Mouse (Mus musculus) heart, embryonic 11.5 days (tissue): ENCODE data around the gene Mroh8. TPM values are rescaled to one million over a fixed set of nuclear protein-coding genes. Genes with fewer than 3 reads are reported as not detected.

Experiments used
- ATAC-seq: fragments of 200-750 bp; cut with Nextera tagmentation; replicated peaks from 2 replicates; pipeline ENCODE4 v1.8.0; 2017; ENCODE audit warnings: moderate library complexity; ENCODE audit not compliant: insufficient number of reproducible peaks, low FRiP score, low TSS enrichment
- H3K27ac ChIP-seq: fragments of 300-500 bp; sonication (generic); 2 replicates; pipeline ENCODE4 v1.5.1; 2014; ENCODE audit warnings: mild to moderate bottlenecking, low read depth, low read length
- H3K27me3 ChIP-seq: fragments of 300-500 bp; sonication (generic); 2 replicates; pipeline ENCODE4 v1.6.1; 2014; ENCODE audit warnings: mild to moderate bottlenecking, low read length, mixed read lengths; ENCODE audit not compliant: control insufficient read depth, insufficient read depth
- H3K36me3 ChIP-seq: fragments of 300-500 bp; sonication (generic); 2 replicates; pipeline ENCODE4 v1.6.1; 2014; ENCODE audit warnings: mild to moderate bottlenecking, low read length, moderate library complexity, mixed read lengths; ENCODE audit not compliant: control insufficient read depth, insufficient read depth
- H3K4me1 ChIP-seq: fragments of 300-500 bp; sonication (generic); 2 replicates; pipeline ENCODE4 v1.6.1; 2014; ENCODE audit warnings: low read length; ENCODE audit not compliant: control insufficient read depth, insufficient read depth
- H3K4me2 ChIP-seq: fragments of 300-500 bp; sonication (generic); 2 replicates; pipeline ENCODE4 v1.6.1; 2014; ENCODE audit warnings: mild to moderate bottlenecking, moderate library complexity
- H3K4me3 ChIP-seq: fragments of 300-500 bp; sonication (generic); 2 replicates; pipeline ENCODE4 v1.5.1; 2014; ENCODE audit warnings: low read depth, low read length
- H3K9ac ChIP-seq: fragments of 300-500 bp; sonication (generic); 2 replicates; pipeline ENCODE4 v1.6.1; 2014; ENCODE audit warnings: mild to moderate bottlenecking, low read depth, low read length, moderate library complexity
- H3K9me3 ChIP-seq: fragments of 300-500 bp; sonication (generic); replicated peaks from 2 replicates; pipeline ENCODE4 v1.6.1; 2016; ENCODE audit warnings: low read length; ENCODE audit not compliant: control insufficient read depth
- WGBS: fragments of 180-500 bp; shearing (Covaris S2); extraction: QIAGEN DNeasy Blood & Tissue Kit; methylation state at CpG from one replicate; pipeline ENCODE4 v1.1.7; 2014; ENCODE audit not compliant: insufficient replicate concordance; 5-methylcytosine and 5-hydroxymethylcytosine counted together
- polyA plus RNA-seq: library from polyadenylated mRNA; unstranded; fragments of >200 nt; fragmentation: Nextera tagmentation; extraction: Ambion mirVana; gene quantifications from 2 replicates; pipeline ENCODE4 v1.2.1, GENCODE M21; 2014

Gene Mroh8
- 0.17 and 0.21 TPM in 2 replicates for polyA plus RNA-seq

DNA sequence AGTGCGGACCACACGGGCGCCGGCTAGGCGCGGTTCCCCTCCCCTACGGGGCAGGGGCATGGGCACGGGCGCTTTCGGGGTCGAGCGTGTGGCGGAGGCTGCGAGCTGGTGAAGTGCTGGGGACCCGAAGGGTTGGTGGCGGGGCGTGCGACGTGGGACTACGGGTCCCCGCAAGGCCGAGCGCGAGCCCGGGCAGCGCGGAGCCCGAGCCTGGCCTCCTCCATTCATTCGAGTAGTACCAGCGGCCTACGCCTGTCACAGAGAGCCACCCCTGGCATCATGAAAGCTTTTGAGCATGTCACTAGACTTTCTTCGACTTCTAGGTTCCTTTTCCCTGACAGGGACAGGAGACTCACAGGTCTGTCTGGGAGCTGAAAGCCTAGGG, at the start of gene Mroh8:
TSS of gene Mroh8 (minus strand) at position 134 of the 385 bp plus-strand sequence.
- Histone ChIP-seq H3K4me3 (peak within 1 kb of the TSS; percentile 100), H3K27me3 (no peaks in the 10 kb centered on the region), H3K9me3 (no peaks in the 10 kb centered on the region), H3K9ac (peak within 1 kb of the TSS; percentile 98), H3K36me3 (peaks cover 5% of the 10 kb centered on the region), H3K27ac (peak within 1 kb of the TSS; percentile 91), H3K4me1 (peaks cover 14% of the 10 kb centered on the region), H3K4me2 (peak within 1 kb of the TSS; percentile 79)
- ATAC-seq = peak; percentile 64
- WGBS = 0% methylated on average over 32 of the region's 32 CpGs

DNA sequence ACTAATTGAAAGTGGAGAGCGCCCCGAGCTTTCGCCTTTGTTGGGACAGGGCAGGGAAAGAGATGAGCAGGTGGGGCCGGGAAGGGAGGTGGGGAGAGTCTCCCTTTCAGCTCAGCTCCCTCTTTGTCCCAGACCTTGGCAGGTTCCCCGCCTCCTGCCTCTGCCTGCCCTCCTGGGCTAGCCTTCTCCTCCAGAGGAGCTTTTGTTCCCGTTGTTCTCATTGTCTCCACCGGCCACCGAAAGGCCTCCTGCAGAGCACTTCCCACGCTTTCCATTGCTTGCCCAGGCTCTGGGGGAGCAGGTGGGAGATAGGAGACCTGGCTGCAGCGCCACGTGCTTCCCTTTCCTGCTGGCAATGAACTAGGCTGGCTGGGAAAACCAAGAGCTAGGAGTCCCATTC, 49.2 kb upstream of the Mroh8 start:
- Histone ChIP-seq H3K36me3 (peaks cover 11% of the 10 kb centered on the region), H3K4me2 (no peak overlapping the region; the same call in 1 of the 2 replicates), H3K27ac (no peak overlapping the region), H3K4me3 (no peak overlapping the region), H3K9me3 (no peaks in the 10 kb centered on the region), H3K4me1 (peaks cover 8% of the 10 kb centered on the region; the same call in 1 of the 2 replicates), H3K9ac (peak overlapping the region; percentile 34; the same call in 1 of the 2 replicates), H3K27me3 (no peaks in the 10 kb centered on the region)
- ATAC-seq = no peak
- WGBS = 27% methylated on average over 11 of the region's 11 CpGs

DNA sequence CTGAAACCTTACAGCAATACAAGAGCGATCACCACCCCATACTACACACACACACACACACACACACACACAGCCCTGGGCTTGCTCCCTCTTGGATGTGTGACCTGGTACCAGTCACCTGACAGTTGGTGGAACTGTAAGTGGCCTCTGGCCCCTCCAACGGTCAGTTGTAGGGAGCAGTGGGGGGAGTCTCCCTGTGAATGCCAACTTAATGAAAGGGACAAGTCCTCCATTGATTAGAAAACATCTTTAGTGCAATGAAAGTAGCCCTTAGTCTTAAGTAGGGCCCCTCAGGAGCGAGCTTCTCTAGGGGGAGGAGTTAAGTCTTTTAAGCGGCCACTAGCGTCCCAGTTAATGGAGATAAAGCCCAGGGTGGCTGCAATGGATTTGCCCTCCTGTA, 48.8 kb upstream of the Mroh8 start:
- Histone ChIP-seq H3K9me3 (no peaks in the 10 kb centered on the region), H3K4me3 (no peak overlapping the region), H3K9ac (peak overlapping the region; percentile 34; the same call in 1 of the 2 replicates), H3K4me1 (peaks cover 8% of the 10 kb centered on the region; the same call in 1 of the 2 replicates), H3K27me3 (no peaks in the 10 kb centered on the region), H3K36me3 (peaks cover 14% of the 10 kb centered on the region), H3K27ac (no peak overlapping the region), H3K4me2 (no peak overlapping the region)
- 39% methylated on average over 5 of the region's 5 CpGs for WGBS
- ATAC-seq = no peak

DNA sequence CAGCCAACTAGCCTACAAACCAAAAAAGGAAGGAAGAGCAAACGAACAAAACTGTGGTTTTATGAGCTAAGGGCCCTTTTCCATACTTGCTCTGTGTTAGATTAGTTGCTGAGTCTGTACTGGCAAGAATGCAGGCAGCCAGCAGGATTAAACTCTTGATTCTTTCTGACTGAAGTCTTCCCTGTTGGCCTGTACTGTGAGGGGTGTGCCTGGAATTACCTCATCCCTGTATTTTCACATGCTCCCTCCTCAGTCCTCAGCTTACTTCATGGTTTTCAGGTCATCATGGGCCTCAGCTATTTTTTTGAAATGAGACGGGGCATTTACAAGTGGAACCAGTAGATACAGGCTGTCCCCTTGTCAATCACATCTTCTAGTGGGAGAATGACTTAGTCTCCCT, 45.9 kb upstream of the Mroh8 start:
- Histone ChIP-seq H3K27me3 (no peaks in the 10 kb centered on the region), H3K9ac (no peak overlapping the region), H3K27ac (no peak overlapping the region), H3K36me3 (peaks cover 27% of the 10 kb centered on the region), H3K4me2 (no peak overlapping the region), H3K4me3 (no peak overlapping the region), H3K9me3 (no peaks in the 10 kb centered on the region), H3K4me1 (peaks cover 8% of the 10 kb centered on the region; the same call in 1 of the 2 replicates)
- no peak for ATAC-seq
- 83% methylated on average over 2 of the region's 2 CpGs for WGBS

DNA sequence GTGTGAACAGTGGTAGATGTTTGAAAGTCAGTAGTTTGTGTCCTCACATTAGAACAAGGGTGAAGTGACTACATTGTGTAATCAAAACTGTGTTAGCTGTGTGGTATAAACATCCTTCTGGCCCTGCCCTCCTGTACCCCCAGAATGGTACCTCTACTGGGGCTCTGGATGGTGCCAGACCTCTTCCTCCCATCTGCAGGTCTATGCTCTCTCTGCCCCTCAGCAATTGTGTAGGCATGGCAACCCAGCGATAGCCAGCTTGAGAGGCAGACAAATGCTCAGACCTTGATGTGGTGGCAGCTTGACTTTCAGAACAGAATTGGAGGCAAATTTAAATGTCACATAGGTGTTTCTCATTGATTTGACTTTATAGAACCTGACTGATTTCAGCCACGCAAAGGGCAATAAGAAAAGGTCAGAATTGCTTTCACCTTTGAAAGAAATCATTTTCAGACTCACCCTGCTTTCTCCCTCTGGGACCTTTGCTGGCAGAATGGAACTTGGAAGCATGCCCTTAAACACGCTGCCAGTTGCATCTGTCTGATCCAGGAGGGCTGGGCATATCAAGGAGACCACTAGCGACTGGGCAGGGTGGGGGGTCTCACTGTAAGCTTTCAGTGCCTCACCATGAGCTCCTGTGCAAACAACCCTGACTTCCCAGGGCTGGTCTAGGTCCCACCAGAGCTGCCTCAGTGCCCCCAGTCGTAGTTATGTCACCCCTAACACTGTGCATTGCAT, 42.8 kb upstream of the Mroh8 start:
- 93% methylated on average over 5 of the region's 5 CpGs for WGBS
- no peak for ATAC-seq
- Histone ChIP-seq H3K4me2 (no peak overlapping the region), H3K27ac (no peak overlapping the region), H3K27me3 (no peaks in the 10 kb centered on the region), H3K9ac (no peak overlapping the region), H3K9me3 (no peaks in the 10 kb centered on the region), H3K36me3 (peaks cover 42% of the 10 kb centered on the region), H3K4me3 (no peak overlapping the region), H3K4me1 (no peaks in the 10 kb centered on the region)

DNA sequence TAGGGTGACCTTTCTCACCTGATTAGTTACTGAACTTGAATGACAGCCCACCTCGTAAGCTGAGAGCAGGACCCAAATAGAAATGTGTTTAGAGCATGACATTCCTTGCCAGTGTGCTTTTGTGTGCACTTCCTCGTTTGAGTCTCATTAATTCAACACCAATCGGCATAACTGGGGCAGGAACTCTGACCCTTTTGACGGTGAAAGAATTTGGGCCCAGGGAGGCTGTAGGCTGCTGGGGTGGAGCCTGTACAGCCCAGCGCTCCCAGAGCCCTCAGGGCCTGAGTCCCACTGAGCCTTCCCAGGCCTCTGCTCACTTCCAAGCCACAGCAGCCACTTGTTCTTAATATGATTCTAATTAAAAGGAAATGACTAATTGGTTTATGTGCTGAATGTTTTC, 41.5 kb upstream of the Mroh8 start:
- Histone ChIP-seq H3K36me3 (peaks cover 42% of the 10 kb centered on the region), H3K9me3 (no peaks in the 10 kb centered on the region), H3K4me1 (no peaks in the 10 kb centered on the region), H3K4me3 (no peak overlapping the region), H3K4me2 (no peak overlapping the region), H3K9ac (no peak overlapping the region), H3K27ac (no peak overlapping the region), H3K27me3 (no peaks in the 10 kb centered on the region)
- no peak for ATAC-seq
- WGBS = 74% methylated on average over 5 of the region's 5 CpGs

DNA sequence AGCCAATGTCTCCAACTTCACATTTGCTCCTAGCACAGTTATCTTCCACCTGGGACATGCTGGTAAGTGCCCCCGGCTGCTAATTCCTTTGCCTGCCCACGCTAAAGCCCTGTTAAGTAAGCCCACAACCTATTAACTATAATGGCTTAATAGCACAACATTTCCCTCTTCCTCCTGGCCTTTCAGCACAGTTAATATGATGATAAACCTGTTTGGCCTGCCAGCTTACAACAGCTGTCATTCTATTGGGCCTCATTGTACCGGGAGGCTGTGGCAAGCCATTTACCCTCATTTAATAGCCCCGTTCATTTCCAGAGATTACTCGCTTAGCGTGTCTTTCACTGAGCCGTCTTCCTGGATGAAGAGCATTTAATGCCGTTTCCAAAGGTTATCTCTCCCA, 40.8 kb upstream of the Mroh8 start:
- H3K27ac ChIP-seq = no peak overlapping the region

DNA sequence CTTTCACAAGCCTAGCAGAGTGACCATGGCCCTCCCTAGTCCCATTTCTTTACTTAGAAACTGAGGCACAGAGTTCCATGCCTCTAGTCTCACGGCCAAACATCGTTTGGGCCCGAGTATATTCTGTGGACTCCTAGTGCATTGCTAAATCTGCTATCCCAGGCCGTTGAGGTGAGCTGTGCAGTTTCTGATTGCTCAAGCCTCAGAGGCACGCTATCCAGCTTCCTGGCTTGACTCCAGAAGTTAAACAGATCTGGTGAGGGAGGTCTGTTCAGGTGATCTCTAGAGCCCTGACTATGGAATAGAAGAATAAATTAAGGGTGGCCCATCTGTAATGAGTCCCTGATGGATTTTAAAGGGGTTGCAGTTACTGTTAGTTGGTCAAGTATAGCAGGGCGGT, 37.9 kb upstream of the Mroh8 start:
- no peak overlapping the region for H3K9ac ChIP-seq
- no peak overlapping the region for H3K27ac ChIP-seq
- no peaks in the 10 kb centered on the region for H3K27me3 ChIP-seq
- no peaks in the 10 kb centered on the region for H3K9me3 ChIP-seq
- H3K4me2 ChIP-seq = no peak overlapping the region
- no peak overlapping the region for H3K4me3 ChIP-seq
- WGBS = 87% methylated on average over 6 of the region's 6 CpGs
- H3K36me3 ChIP-seq = peaks cover 42% of the 10 kb centered on the region
- no peaks in the 10 kb centered on the region for H3K4me1 ChIP-seq
- ATAC-seq = no peak

More for the DNA sequence above, 40.8 kb upstream of the Mroh8 start:
- Histone ChIP-seq H3K4me2 (no peak overlapping the region), H3K4me3 (no peak overlapping the region), H3K36me3 (peaks cover 44% of the 10 kb centered on the region), H3K9me3 (no peaks in the 10 kb centered on the region), H3K4me1 (no peaks in the 10 kb centered on the region), H3K27me3 (no peaks in the 10 kb centered on the region), H3K9ac (no peak overlapping the region)
- ATAC-seq = no peak
- WGBS = 88% methylated on average over 8 of the region's 8 CpGs
